Mouse (Mus musculus) neural tube, embryonic 14.5 days (tissue): ENCODE data around the gene Nin. TPM values are rescaled to one million over a fixed set of nuclear protein-coding genes. Genes with fewer than 3 reads are reported as not detected.
A peak's percentile ranks its signal among the peaks of the same experiment; 100 is the strongest.

Experiments
- ATAC-seq: fragments of 200-750 bp; cut with Nextera tagmentation; 2 replicates; pipeline ENCODE4 v1.8.0; 2017; ENCODE audit warnings: low read depth, mild to moderate bottlenecking, moderate TSS enrichment, moderate library complexity
- H3K27ac ChIP-seq: fragments of 300-500 bp; sonication (generic); 2 replicates; pipeline ENCODE4 v1.5.1; 2014; ENCODE audit warnings: low read depth, mild to moderate bottlenecking, control low read depth, low read length, moderate library complexity, mixed read lengths
- H3K27me3 ChIP-seq: fragments of 300-500 bp; sonication (generic); 2 replicates; pipeline ENCODE4 v1.6.1; 2014; ENCODE audit warnings: low read length; ENCODE audit not compliant: control insufficient read depth, insufficient read depth
- H3K36me3 ChIP-seq: fragments of 300-500 bp; sonication (generic); 2 replicates; pipeline ENCODE4 v1.6.1; 2014; ENCODE audit warnings: low read length, mixed read lengths; ENCODE audit not compliant: control insufficient read depth, insufficient read depth
- H3K4me1 ChIP-seq: fragments of 300-500 bp; sonication (generic); 2 replicates; pipeline ENCODE4 v1.6.1; 2014; ENCODE audit warnings: low read length; ENCODE audit not compliant: control insufficient read depth, insufficient read depth
- H3K4me2 ChIP-seq: fragments of 300-500 bp; sonication (generic); 2 replicates; pipeline ENCODE4 v1.6.1; 2014; ENCODE audit warnings: mild to moderate bottlenecking, low read depth, low read length, control low read depth
- H3K4me3 ChIP-seq: fragments of 300-500 bp; sonication (generic); 2 replicates; pipeline ENCODE4 v1.5.1; 2014; ENCODE audit warnings: low read depth, low read length, control low read depth, mixed read lengths
- H3K9ac ChIP-seq: fragments of 300-500 bp; sonication (generic); replicated peaks from 2 replicates; pipeline ENCODE4 v1.6.1; 2014; ENCODE audit warnings: low read depth, mild to moderate bottlenecking, control low read depth, low read length, mixed read lengths
- H3K9me3 ChIP-seq: fragments of 300-500 bp; sonication (generic); 2 replicates; pipeline ENCODE4 v1.6.1; 2016; ENCODE audit warnings: low read length; ENCODE audit not compliant: control insufficient read depth
- WGBS: fragments of 180-500 bp; shearing (Covaris S2); extraction: QIAGEN DNeasy Blood & Tissue Kit; methylation state at CpG from one replicate; pipeline ENCODE4 v1.1.7; 2014; 5-methylcytosine and 5-hydroxymethylcytosine counted together
- polyA plus RNA-seq: library from polyadenylated mRNA; unstranded; fragments of >200 nt; fragmentation: Nextera tagmentation; extraction: Ambion mirVana; gene quantifications from 2 replicates; pipeline ENCODE4 v1.2.1, GENCODE M21; 2014

The Nin gene
- polyA plus RNA-seq, 1 experiment from 2014 or later = 13.9 TPM

- no peaks in the 10 kb centered on the region for H3K9me3 ChIP-seq
- H3K27me3 ChIP-seq = no peaks in the 10 kb centered on the region
- peak overlapping the region; percentile 96 for H3K9ac ChIP-seq
- ATAC-seq = peak; percentile 5; the same call in 1 of the 2 replicates
- H3K4me3 ChIP-seq = peak overlapping the region; percentile 87
- no peaks in the 10 kb centered on the region for H3K36me3 ChIP-seq
- H3K27ac ChIP-seq = peak overlapping the region; percentile 91
- H3K4me1 ChIP-seq = peaks cover 33% of the 10 kb centered on the region
- 5% methylated on average over 23 of the region's 23 CpGs for WGBS
- H3K4me2 ChIP-seq = peak overlapping the region; percentile 88
These were observed 3.0 kb downstream of the Nin start for GRCm38 (mm10) chr12:70110375-70111116.

GRCm38 (mm10) chr12:70109921-70110320 is 3.6 kb downstream of the Nin start:
- no peak for ATAC-seq
- peak overlapping the region; percentile 96; the same call in 1 of the 2 replicates for H3K9ac ChIP-seq
- H3K27ac ChIP-seq = peak overlapping the region; percentile 44
- peaks cover 33% of the 10 kb centered on the region for H3K4me1 ChIP-seq
- H3K9me3 ChIP-seq = no peaks in the 10 kb centered on the region
- no peaks in the 10 kb centered on the region for H3K27me3 ChIP-seq
- no peaks in the 10 kb centered on the region for H3K36me3 ChIP-seq
- H3K4me2 ChIP-seq = peak overlapping the region; percentile 88
- WGBS = 22% methylated on average over 6 of the region's 6 CpGs
- H3K4me3 ChIP-seq = peak overlapping the region; percentile 87

- Histone ChIP-seq H3K4me3 (no peak overlapping the region), H3K4me1 (peaks cover 39% of the 10 kb centered on the region), H3K9ac (no peak overlapping the region), H3K9me3 (no peaks in the 10 kb centered on the region), H3K4me2 (peak overlapping the region; percentile 9; the same call in 1 of the 2 replicates), H3K36me3 (no peaks in the 10 kb centered on the region), H3K27ac (peak overlapping the region; percentile 68; the same call in 1 of the 2 replicates), H3K27me3 (no peaks in the 10 kb centered on the region)
- peak; percentile 47; the same call in 1 of the 2 replicates for ATAC-seq
- 19% methylated on average over 2 of the region's 2 CpGs for WGBS
These were observed 5.4 kb downstream of the Nin start for GRCm38 (mm10) chr12:70108104-70108503.

GRCm38 (mm10) chr12:70106508-70106907 is 7.0 kb downstream of the Nin start:
- 31% methylated on average over 9 of the region's 9 CpGs for WGBS
- Histone ChIP-seq H3K4me1 (peaks cover 39% of the 10 kb centered on the region), H3K27ac (0 out of 2 replicates have a peak overlapping the region, but pooled peaks have one; percentile 17), H3K36me3 (no peaks in the 10 kb centered on the region), H3K4me3 (no peak overlapping the region), H3K9me3 (no peaks in the 10 kb centered on the region), H3K4me2 (no peak overlapping the region), H3K9ac (no peak overlapping the region), H3K27me3 (no peaks in the 10 kb centered on the region)
- ATAC-seq = no peak

GRCm38 (mm10) chr12:70105885-70106284 is 7.6 kb downstream of the Nin start:
- no peak overlapping the region for H3K4me2 ChIP-seq
- H3K9ac ChIP-seq = no peak overlapping the region
- H3K4me1 ChIP-seq = peaks cover 39% of the 10 kb centered on the region
- H3K9me3 ChIP-seq = no peaks in the 10 kb centered on the region
- H3K36me3 ChIP-seq = no peaks in the 10 kb centered on the region
- H3K27ac ChIP-seq = 0 out of 2 replicates have a peak overlapping the region, but pooled peaks have one; percentile 17
- no peak for ATAC-seq
- H3K27me3 ChIP-seq = no peaks in the 10 kb centered on the region
- 65% methylated on average over 6 of the region's 6 CpGs for WGBS
- H3K4me3 ChIP-seq = no peak overlapping the region

GRCm38 (mm10) chr12:70104776-70105420 is 8.6 kb downstream of the Nin start:
- H3K4me3 ChIP-seq = no peak overlapping the region
- ATAC-seq = no peak
- H3K9ac ChIP-seq = no peak overlapping the region
- H3K4me2 ChIP-seq = no peak overlapping the region
- WGBS = 31% methylated on average over 5 of the region's 5 CpGs
- peaks cover 31% of the 10 kb centered on the region for H3K4me1 ChIP-seq
- H3K36me3 ChIP-seq = no peaks in the 10 kb centered on the region
- H3K27me3 ChIP-seq = no peaks in the 10 kb centered on the region
- H3K9me3 ChIP-seq = no peaks in the 10 kb centered on the region
- H3K27ac ChIP-seq = no peak overlapping the region

GRCm38 (mm10) chr12:70104199-70104598 is 9.3 kb downstream of the Nin start:
- H3K4me1 ChIP-seq = peaks cover 29% of the 10 kb centered on the region
- no peak overlapping the region for H3K9ac ChIP-seq
- no peaks in the 10 kb centered on the region for H3K36me3 ChIP-seq
- H3K4me2 ChIP-seq = no peak overlapping the region
- no peaks in the 10 kb centered on the region for H3K9me3 ChIP-seq
- no peak overlapping the region for H3K4me3 ChIP-seq
- ATAC-seq = no peak
- 37% methylated on average over 4 of the region's 4 CpGs for WGBS
- H3K27ac ChIP-seq = no peak overlapping the region
- H3K27me3 ChIP-seq = no peaks in the 10 kb centered on the region

GRCm38 (mm10) chr12:70103257-70103656 is 10.3 kb downstream of the Nin start:
- Histone ChIP-seq H3K27ac (no peak overlapping the region), H3K4me3 (no peak overlapping the region), H3K9ac (no peak overlapping the region), H3K36me3 (no peaks in the 10 kb centered on the region), H3K4me2 (no peak overlapping the region), H3K27me3 (no peaks in the 10 kb centered on the region), H3K9me3 (no peaks in the 10 kb centered on the region), H3K4me1 (peaks cover 28% of the 10 kb centered on the region)
- 64% methylated on average over 4 of the region's 4 CpGs for WGBS
- no peak for ATAC-seq

- H3K4me2 ChIP-seq = no peak overlapping the region
- no peak for ATAC-seq
- WGBS = 95% methylated on average over 9 of the region's 9 CpGs
These were observed 11.1 kb downstream of the Nin start for GRCm38 (mm10) chr12:70102426-70102825.

More at GRCm38 (mm10) chr12:70102426-70102825, 11.1 kb downstream of the Nin start:
- Histone ChIP-seq H3K9ac (no peak overlapping the region), H3K9me3 (no peaks in the 10 kb centered on the region), H3K27ac (no peak overlapping the region), H3K27me3 (no peaks in the 10 kb centered on the region), H3K4me1 (peaks cover 22% of the 10 kb centered on the region), H3K36me3 (no peaks in the 10 kb centered on the region), H3K4me3 (no peak overlapping the region)
